Mouse (Mus musculus) CH12.LX (cell line): ENCODE results near the gene Cask. TPM values are rescaled to one million over a fixed set of nuclear protein-coding genes. Genes with fewer than 3 reads are reported as not detected.

ENCODE experiments used
- DNase-seq: peaks from one replicate; pipeline ENCODE4 v3.0.0-alpha.2; 2013; ENCODE audit errors: extremely low read depth
- H3K27ac ChIP-seq: 2 replicates; pipeline ENCODE4 v1.5.1; 2012; ENCODE audit warnings: low read depth, mild to moderate bottlenecking, control low read depth, moderate library complexity; ENCODE audit not compliant: insufficient read depth
- H3K27me3 ChIP-seq: replicated peaks from 2 replicates; pipeline ENCODE3; 2012; ENCODE audit warnings: inconsistent platforms
- H3K36me3 ChIP-seq, 2 experiments: replicated peaks in 1 of 2; 2 replicates each; pipeline versions ENCODE3 to v1.6.1; 2012; ENCODE audit warnings: inconsistent platforms in 1 of 2, low read length in 1 of 2, mild to moderate bottlenecking in 1 of 2, mixed read lengths in 1 of 2, moderate library complexity in 1 of 2; ENCODE audit not compliant: control insufficient read depth in 1 of 2, insufficient read depth in 1 of 2
- H3K4me1 ChIP-seq, 2 experiments: 2 replicates each; pipeline ENCODE4 v1.6.1; 2012; ENCODE audit warnings: inconsistent platforms in 1 of 2, moderate library complexity in 1 of 2; ENCODE audit not compliant: insufficient read depth in 2 of 2, control insufficient read depth in 1 of 2
- H3K4me2 ChIP-seq: 2 replicates; pipeline ENCODE4 v1.6.1; 2012; ENCODE audit warnings: low read depth, mild to moderate bottlenecking, control low read depth; ENCODE audit not compliant: poor library complexity, insufficient read depth, severe bottlenecking
- H3K4me3 ChIP-seq, 3 experiments: fragments of 150-350 bp in 1 of 3; sonication (generic) in 1 of 3; replicated peaks in 1 of 3; 2 replicates each; pipeline versions ENCODE3 to v1.5.1; 2011 to 2012; ENCODE audit warnings: low read depth in 2 of 3, low read length in 2 of 3, mild to moderate bottlenecking in 2 of 3, moderate library complexity in 2 of 3, control low read depth in 1 of 3, improper control_type of control experiment in 1 of 3, inconsistent platforms in 1 of 3, mixed read lengths in 1 of 3; ENCODE audit not compliant: poor library complexity in 1 of 3
- H3K79me2 ChIP-seq: replicated peaks from 2 replicates; pipeline ENCODE4 v1.6.1; 2012; ENCODE audit warnings: mild to moderate bottlenecking, moderate library complexity; ENCODE audit not compliant: control insufficient read depth, poor library complexity, insufficient read depth, severe bottlenecking; ENCODE audit errors: extremely low read depth
- H3K9ac ChIP-seq: 2 replicates; pipeline ENCODE4 v1.6.1; 2012; ENCODE audit warnings: low read depth, mild to moderate bottlenecking, control low read depth, moderate library complexity; ENCODE audit not compliant: insufficient read depth
- H3K9me3 ChIP-seq: replicated peaks from 2 replicates; pipeline ENCODE3; 2012; ENCODE audit warnings: low read length, inconsistent platforms, mixed read lengths
- BHLHE40 ChIP-seq: IDR thresholded peaks from 2 replicates; pipeline ENCODE4 v1.6.1; 2011; ENCODE audit warnings: mild to moderate bottlenecking, low read depth, low read length, improper control_type of control experiment
- CHD1 ChIP-seq: IDR thresholded peaks from 2 replicates; pipeline ENCODE4 v1.6.1; 2012; ENCODE audit warnings: low read depth, low read length, improper control_type of control experiment, inconsistent platforms
- CTCF ChIP-seq, 2 experiments: IDR thresholded peaks in 1 of 2; conservative IDR thresholded peaks in 1 of 2; 2 replicates each; pipeline ENCODE4 v1.5.1; 2011 to 2012; ENCODE audit warnings: low read depth in 2 of 2, low read length in 2 of 2, improper control_type of control experiment in 1 of 2, inconsistent platforms in 1 of 2, mild to moderate bottlenecking in 1 of 2, moderate library complexity in 1 of 2
- ELF1 ChIP-seq: IDR thresholded peaks from 2 replicates; pipeline ENCODE4 v1.6.1; 2014; ENCODE audit warnings: low read depth, mild to moderate bottlenecking, inconsistent platforms, low read length, improper control_type of control experiment
- ETS1 ChIP-seq: conservative IDR thresholded peaks from 2 replicates; pipeline ENCODE4 v1.6.1; 2012; ENCODE audit warnings: low read depth, mild to moderate bottlenecking, inconsistent platforms, low read length, improper control_type of control experiment, moderate library complexity
- HCFC1 ChIP-seq: IDR thresholded peaks from 2 replicates; pipeline ENCODE4 v1.6.1; 2012; ENCODE audit warnings: low read depth, mild to moderate bottlenecking, inconsistent platforms, low read length, improper control_type of control experiment
- JUND ChIP-seq: conservative IDR thresholded peaks from 2 replicates; pipeline ENCODE4 v1.6.1; 2011; ENCODE audit warnings: low read depth, low read length, improper control_type of control experiment
- MAFK ChIP-seq: IDR thresholded peaks from 2 replicates; pipeline ENCODE4 v1.6.1; 2011; ENCODE audit warnings: low read length, improper control_type of control experiment; ENCODE audit not compliant: insufficient replicate concordance
- MAZ ChIP-seq: IDR thresholded peaks from 2 replicates; pipeline ENCODE4 v1.6.1; 2012; ENCODE audit warnings: low read depth, mild to moderate bottlenecking, inconsistent platforms, low read length, improper control_type of control experiment, moderate library complexity
- NELFE ChIP-seq: IDR thresholded peaks from 2 replicates; pipeline ENCODE4 v1.6.1; 2011; ENCODE audit warnings: low read depth, low read length, improper control_type of control experiment
- NRF1 ChIP-seq: IDR thresholded peaks from 2 replicates; pipeline ENCODE4 v1.6.1; 2014; ENCODE audit warnings: low read depth, mild to moderate bottlenecking, inconsistent platforms, low read length, improper control_type of control experiment, moderate library complexity
- POLR2A ChIP-seq: IDR thresholded peaks from 2 replicates; pipeline ENCODE4 v1.6.1; 2011; ENCODE audit warnings: low read depth, mild to moderate bottlenecking, improper control_type of control experiment, low read length
- POLR2AphosphoS2 ChIP-seq: IDR thresholded peaks from 2 replicates; pipeline ENCODE4 v1.6.1; 2011; ENCODE audit warnings: low read depth, low read length, improper control_type of control experiment
- RAD21 ChIP-seq: IDR thresholded peaks from 2 replicates; pipeline ENCODE4 v1.6.1; 2011; ENCODE audit warnings: low read depth, mild to moderate bottlenecking, low read length, improper control_type of control experiment, moderate library complexity
- TCF12 ChIP-seq: IDR thresholded peaks from 2 replicates; pipeline ENCODE4 v1.6.1; 2014; ENCODE audit warnings: low read depth, mild to moderate bottlenecking, inconsistent platforms, low read length, improper control_type of control experiment
- USF1 ChIP-seq: IDR thresholded peaks from 2 replicates; pipeline ENCODE4 v1.6.1; 2014; ENCODE audit warnings: low read depth, mild to moderate bottlenecking, inconsistent platforms, low read length, improper control_type of control experiment
- USF2 ChIP-seq: conservative IDR thresholded peaks from 2 replicates; pipeline ENCODE4 v1.6.1; 2011; ENCODE audit warnings: low read depth, low read length, improper control_type of control experiment
- ZC3H11A ChIP-seq: IDR thresholded peaks from 2 replicates; pipeline ENCODE4 v1.6.1; 2012; ENCODE audit warnings: low read depth, mild to moderate bottlenecking, inconsistent platforms, low read length, improper control_type of control experiment
- ZMIZ1 ChIP-seq: IDR thresholded peaks from 2 replicates; pipeline ENCODE4 v1.6.1; 2012; ENCODE audit warnings: low read depth, mild to moderate bottlenecking, inconsistent platforms, low read length, improper control_type of control experiment
- ZNF384 ChIP-seq: IDR thresholded peaks from 2 replicates; pipeline ENCODE4 v1.6.1; 2012; ENCODE audit warnings: low read depth, low read length, improper control_type of control experiment, inconsistent platforms
- dilution Hi-C: fragments of 300-500 bp; cut with MboI; formaldehyde crosslinking; loops from 2 replicates; pipeline ENCODE4 v1.14.3; 2020; ENCODE audit warnings: low sequenced_read_pairs; ENCODE audit not compliant: extremely low pct_unique_long_range_greater_than_20kb, extremely low pct_ligation_motif_present
- in situ Hi-C: fragments of 300-500 bp; cut with MboI; formaldehyde crosslinking; loops from 3 replicates; pipeline ENCODE4 v1.14.3; 2019; ENCODE audit warnings: low sequenced_read_pairs, low pct_ligation_motif_present, low pct_unique_long_range_greater_than_20kb, mixed read lengths
- polyA plus RNA-seq: library from polyadenylated mRNA; unstranded; fragments of >175 nt; gene quantifications from 2 replicates; pipeline ENCODE4 v1.2.1, GENCODE M21; 2012; ENCODE audit warnings: low read depth; ENCODE audit not compliant: insufficient read length
- total RNA-seq, 2 experiments: library from RNA; depleted of rRNA; stranded (reverse); fragments of 300-350 nt in 1 of 2; fragments of >200 nt in 1 of 2; gene quantifications; 2 replicates each; pipeline ENCODE4 v1.2.3; 2012 to 2014

The Cask gene
- total and polyA plus RNA-seq, 3 experiments = 0.40 to 5.0 (median 0.49) TPM

- Histone ChIP-seq H3K4me2 (no peak overlapping the region), H3K4me3 (no peak overlapping the region), H3K27ac (no peak overlapping the region), H3K27me3 (no peaks in the 10 kb centered on the region), H3K4me1 (peaks cover 4 to 7% of the 10 kb centered on the region in 2 experiments; a peak in 3 of 4 replicates), H3K9ac (no peak overlapping the region), H3K9me3 (no peaks in the 10 kb centered on the region), H3K79me2 (no peaks in the 10 kb centered on the region), H3K36me3 (no peaks in the 10 kb centered on the region)
- TF ChIP-seq ETS1 (no peak), HCFC1 (no peak), POLR2A (no peak), POLR2AphosphoS2 (no peak), BHLHE40 (no peak), ZMIZ1 (no peak), ELF1 (no peak), NRF1 (no peak)
- DNase-seq = no peak
- in situ Hi-C loops (no loop called here), dilution Hi-C loops (no loop called here)
These were observed 243.4 kb downstream of the Cask start for GRCm38 (mm10) chrX:13607752-13608151.

GRCm38 (mm10) chrX:13606741-13607140 lies 244.4 kb downstream of the Cask start:
- no peak overlapping the region for H3K27ac ChIP-seq
- H3K27me3 ChIP-seq = no peaks in the 10 kb centered on the region
- no peaks in the 10 kb centered on the region for H3K9me3 ChIP-seq
- H3K4me1 ChIP-seq = peaks cover 4 to 7% of the 10 kb centered on the region in 2 experiments; a peak in 3 of 4 replicates
- DNase-seq = no peak
- H3K4me2 ChIP-seq = no peak overlapping the region
- H3K79me2 ChIP-seq = no peaks in the 10 kb centered on the region
- dilution Hi-C loops = no loop called here
- no peak overlapping the region for H3K4me3 ChIP-seq
- no peak overlapping the region for H3K9ac ChIP-seq
- no peaks in the 10 kb centered on the region for H3K36me3 ChIP-seq
- TF ChIP-seq CHD1 (no peak), JUND (no peak), USF2 (no peak), MAZ (no peak), ZMIZ1 (no peak), POLR2AphosphoS2 (no peak), USF1 (no peak), BHLHE40 (no peak), ZC3H11A (no peak), ZNF384 (no peak), RAD21 (no peak), MAFK (no peak), CTCF (conservative IDR thresholded peaks at IDR 0.05 in 1 of 2, IDR thresholded peaks at IDR 0.05 in 1 of 2; ENCODE audit: low read depth in 2 of 2, low read length in 2 of 2) (no peak), ELF1 (no peak), TCF12 (no peak), NELFE (no peak)
- in situ Hi-C loops = no loop called here
